Mouse (Mus musculus) heart, embryonic 15.5 days (tissue): Measurements from ENCODE around the gene Pck1. TPM values are rescaled to one million over a fixed set of nuclear protein-coding genes. Genes with fewer than 3 reads are reported as not detected.
"Not testable (repeated sequence)": the region's sequence is repeated elsewhere in the genome, so short reads cannot be mapped to it uniquely, and the experiment has no call there.

Source experiments
- ATAC-seq: fragments of 200-750 bp; cut with Nextera tagmentation; replicated peaks from 2 replicates; pipeline ENCODE4 v1.8.0; 2017; ENCODE audit warnings: low read depth, moderate TSS enrichment; ENCODE audit not compliant: insufficient number of reproducible peaks, insufficient read depth, low FRiP score
- H3K27ac ChIP-seq: fragments of 300-500 bp; sonication (generic); 2 replicates; pipeline ENCODE4 v1.5.1; 2015; ENCODE audit warnings: mild to moderate bottlenecking, inconsistent platforms
- H3K27me3 ChIP-seq: fragments of 300-500 bp; sonication (generic); 2 replicates; pipeline ENCODE4 v1.6.1; 2015; ENCODE audit warnings: inconsistent platforms
- H3K36me3 ChIP-seq: fragments of 300-500 bp; sonication (generic); 2 replicates; pipeline ENCODE4 v1.6.1; 2015; ENCODE audit warnings: mild to moderate bottlenecking, inconsistent platforms
- H3K4me1 ChIP-seq: fragments of 300-500 bp; sonication (generic); replicated peaks from 2 replicates; pipeline ENCODE4 v1.6.1; 2015; ENCODE audit warnings: inconsistent platforms
- H3K4me2 ChIP-seq: fragments of 300-500 bp; sonication (generic); 2 replicates; pipeline ENCODE4 v1.6.1; 2015; ENCODE audit warnings: inconsistent platforms, mild to moderate bottlenecking, moderate library complexity
- H3K4me3 ChIP-seq: fragments of 300-500 bp; sonication (generic); 2 replicates; pipeline ENCODE4 v1.5.1; 2015; ENCODE audit warnings: mild to moderate bottlenecking, inconsistent platforms
- H3K9ac ChIP-seq: fragments of 300-500 bp; sonication (generic); 2 replicates; pipeline ENCODE4 v1.6.1; 2015; ENCODE audit warnings: mild to moderate bottlenecking, inconsistent platforms
- H3K9me3 ChIP-seq: fragments of 300-500 bp; sonication (generic); replicated peaks from 2 replicates; pipeline ENCODE4 v1.6.1; 2016; ENCODE audit warnings: inconsistent platforms
- WGBS: fragments of 180-500 bp; shearing (Covaris S2); methylation state at CpG from one replicate; pipeline ENCODE4 v1.1.7; 2015; ENCODE audit warnings: mixed read lengths; 5-methylcytosine and 5-hydroxymethylcytosine counted together
- polyA plus RNA-seq: library from polyadenylated mRNA; unstranded; fragments of >200 nt; fragmentation: Nextera tagmentation; extraction: Ambion mirVana; gene quantifications from 2 replicates; pipeline ENCODE4 v1.2.1, GENCODE M21; 2015

Pck1 gene
- 0.10 and 0.16 TPM in 2 replicates for polyA plus RNA-seq

DNA sequence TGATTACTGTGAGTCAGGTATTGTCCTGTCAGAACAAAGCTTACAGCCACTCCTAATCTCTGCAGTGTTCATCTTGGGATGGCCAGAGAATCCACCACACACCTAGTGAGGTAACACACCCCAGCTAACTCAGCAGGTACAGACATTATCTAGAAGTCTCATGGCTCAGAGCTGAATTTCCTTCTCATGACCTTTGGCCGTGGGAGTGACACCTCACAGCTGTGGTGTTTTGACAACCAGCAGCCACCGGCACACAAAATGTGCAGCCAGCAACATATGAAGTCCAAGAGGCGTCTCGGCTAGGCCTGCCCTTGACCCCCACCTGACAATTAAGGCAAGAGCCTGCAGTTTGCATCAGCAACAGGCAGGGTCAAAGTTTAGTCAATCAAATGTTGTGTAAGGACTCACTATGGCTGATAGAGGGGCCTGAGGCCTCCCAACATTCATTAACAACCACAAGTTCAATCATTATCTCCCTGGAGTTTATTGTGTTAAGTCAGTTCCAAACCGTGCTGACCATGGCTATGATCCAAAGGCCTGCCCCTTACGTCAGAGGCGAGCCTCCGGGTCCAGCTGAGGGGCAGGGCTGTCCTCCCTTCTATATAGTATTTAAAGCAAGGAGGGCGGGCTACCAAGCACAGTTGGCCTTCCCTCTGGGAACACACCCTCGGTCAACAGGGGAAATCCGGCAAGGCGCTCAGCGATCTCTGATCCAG lies at the start of gene Pck1:
Pck1 (plus strand) TSS at position 613 of the 716 bp plus-strand sequence.
- no peaks in the 10 kb centered on the region for H3K27me3 ChIP-seq
- no peak within 1 kb of the TSS for H3K27ac ChIP-seq
- H3K9ac ChIP-seq, result no peak within 1 kb of the TSS
- H3K4me3 ChIP-seq, result no peak within 1 kb of the TSS
- WGBS, result 61% methylated on average over 13 of the region's 13 CpGs
- no peaks in the 10 kb centered on the region for H3K9me3 ChIP-seq
- peaks cover 18% of the 10 kb centered on the region for H3K4me1 ChIP-seq
- no peak for ATAC-seq
- no peaks in the 10 kb centered on the region for H3K36me3 ChIP-seq
- H3K4me2 ChIP-seq, result no peak within 1 kb of the TSS

DNA sequence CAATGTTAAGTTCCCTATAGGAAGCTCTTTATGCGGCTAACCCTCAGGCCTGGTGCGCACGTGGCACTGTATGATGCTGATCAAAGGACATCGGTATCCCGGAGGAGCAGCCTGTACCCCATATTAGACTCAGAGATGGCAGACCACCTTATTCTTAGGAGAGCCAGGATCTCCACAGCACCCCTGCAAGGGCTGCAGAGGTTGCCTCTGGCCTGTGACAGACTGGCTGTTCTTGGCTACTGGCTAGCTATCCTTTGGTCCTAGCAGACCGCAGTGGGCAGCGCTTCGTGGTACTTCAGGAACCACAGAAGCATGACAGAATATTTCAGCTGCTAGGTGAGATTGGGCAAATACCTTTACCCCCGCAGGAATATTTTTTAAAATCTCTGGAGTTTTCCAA lies 46.4 kb upstream of the Pck1 start:
- H3K4me2 ChIP-seq, result no peak overlapping the region
- peaks cover 6% of the 10 kb centered on the region for H3K4me1 ChIP-seq
- no peak overlapping the region for H3K4me3 ChIP-seq
- no peaks in the 10 kb centered on the region for H3K36me3 ChIP-seq
- no peak overlapping the region for H3K27ac ChIP-seq
- no peak overlapping the region for H3K9ac ChIP-seq
- no peaks in the 10 kb centered on the region for H3K27me3 ChIP-seq
- H3K9me3 ChIP-seq, result no peaks in the 10 kb centered on the region
- ATAC-seq, result no peak
- 81% methylated on average over 9 of the region's 9 CpGs for WGBS

DNA sequence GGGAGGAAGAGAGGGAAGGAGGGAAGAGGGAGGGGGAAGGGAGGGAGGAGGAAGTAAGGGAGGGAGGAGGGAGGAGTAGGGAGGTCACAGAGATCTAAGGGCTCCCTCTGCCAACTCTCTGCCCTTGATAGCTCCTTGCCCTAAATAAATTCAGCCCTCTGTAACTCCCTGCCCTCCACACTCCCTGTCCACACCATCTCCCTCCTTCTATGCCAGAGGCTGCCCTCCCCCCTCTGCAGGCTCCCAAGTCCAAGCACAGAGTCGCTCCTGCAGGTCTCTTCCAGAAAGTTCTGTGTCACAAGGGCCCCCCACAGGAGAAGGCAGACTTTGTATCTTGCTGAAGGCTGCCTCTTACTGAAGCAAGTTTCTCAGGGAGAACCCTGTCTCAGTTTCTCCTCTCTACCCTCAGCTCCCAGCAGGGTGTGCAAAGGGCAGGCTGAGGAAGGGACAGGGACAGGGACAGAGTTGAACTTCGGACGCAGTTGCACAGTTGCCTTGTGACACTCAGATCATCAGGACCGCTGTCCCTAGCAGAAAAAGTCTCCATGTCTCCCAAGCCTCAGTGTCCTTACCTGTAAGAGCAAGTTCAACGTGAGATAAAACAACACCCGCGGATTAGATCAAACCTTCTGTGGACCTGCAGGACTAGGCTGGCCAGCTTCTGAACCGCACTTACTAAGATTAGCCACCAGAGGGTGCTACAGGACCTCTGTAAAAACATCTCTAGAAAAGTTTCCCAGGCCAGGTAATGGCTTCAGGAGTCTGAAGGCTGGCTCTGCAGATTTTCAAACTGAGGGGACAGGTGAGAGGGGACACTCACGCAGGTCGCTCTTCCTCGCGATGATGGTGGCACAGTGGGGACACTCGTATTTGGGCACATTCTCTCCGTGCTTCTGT lies 45.7 kb upstream of the Pck1 start:
- Histone ChIP-seq H3K4me3 (no peak overlapping the region), H3K27me3 (no peaks in the 10 kb centered on the region), H3K27ac (no peak overlapping the region), H3K9me3 (no peaks in the 10 kb centered on the region), H3K36me3 (no peaks in the 10 kb centered on the region), H3K9ac (no peak overlapping the region; the same call in 1 of the 2 replicates), H3K4me2 (peak overlapping the region; percentile 39; the same call in 1 of the 2 replicates), H3K4me1 (peaks cover 6% of the 10 kb centered on the region)
- ATAC-seq, result peak; percentile 37; the same call in 1 of the 2 replicates
- WGBS, result 12% methylated on average over 14 of the region's 14 CpGs

DNA sequence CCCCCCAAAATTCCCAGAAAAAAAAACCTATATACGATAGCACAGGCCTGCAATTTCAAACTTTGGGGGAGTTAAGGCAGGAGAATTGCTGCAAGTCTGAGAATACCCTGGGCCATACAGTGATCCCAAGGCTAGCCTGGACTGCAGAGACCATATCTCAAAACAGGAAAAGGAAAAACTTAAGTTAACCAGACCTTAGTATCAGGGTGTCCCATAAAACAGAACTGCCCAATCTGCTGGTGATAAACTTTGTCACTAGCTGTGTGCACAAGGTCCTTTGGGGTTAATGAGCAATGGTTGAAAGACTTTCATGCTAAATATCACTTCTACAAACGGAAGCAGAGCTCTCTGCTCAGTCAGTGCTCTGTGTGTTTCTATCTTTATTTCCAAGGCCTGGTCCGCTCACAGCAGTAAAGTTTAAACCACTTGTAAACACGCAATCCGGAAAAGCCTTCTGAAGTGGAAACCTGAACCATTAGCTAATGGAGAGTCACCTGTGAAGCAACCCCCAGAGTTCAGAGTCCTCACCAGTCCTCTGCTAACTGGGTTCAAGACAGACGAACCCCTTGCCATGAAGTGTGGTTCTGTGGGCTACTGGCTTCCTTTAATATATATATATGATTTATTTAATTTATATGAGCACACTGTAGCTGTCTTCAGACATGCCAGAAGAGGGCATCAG lies 44.2 kb upstream of the Pck1 start:
- H3K36me3 ChIP-seq, result no peaks in the 10 kb centered on the region
- H3K4me2 ChIP-seq, result no peak overlapping the region
- H3K27me3 ChIP-seq, result no peaks in the 10 kb centered on the region
- H3K27ac ChIP-seq, result no peak overlapping the region
- H3K4me3 ChIP-seq, result no peak overlapping the region
- ATAC-seq, result no peak
- H3K9me3 ChIP-seq, result no peaks in the 10 kb centered on the region
- peaks cover 6% of the 10 kb centered on the region for H3K4me1 ChIP-seq
- 72% methylated on average over 6 of the region's 6 CpGs for WGBS
- no peak overlapping the region for H3K9ac ChIP-seq

DNA sequence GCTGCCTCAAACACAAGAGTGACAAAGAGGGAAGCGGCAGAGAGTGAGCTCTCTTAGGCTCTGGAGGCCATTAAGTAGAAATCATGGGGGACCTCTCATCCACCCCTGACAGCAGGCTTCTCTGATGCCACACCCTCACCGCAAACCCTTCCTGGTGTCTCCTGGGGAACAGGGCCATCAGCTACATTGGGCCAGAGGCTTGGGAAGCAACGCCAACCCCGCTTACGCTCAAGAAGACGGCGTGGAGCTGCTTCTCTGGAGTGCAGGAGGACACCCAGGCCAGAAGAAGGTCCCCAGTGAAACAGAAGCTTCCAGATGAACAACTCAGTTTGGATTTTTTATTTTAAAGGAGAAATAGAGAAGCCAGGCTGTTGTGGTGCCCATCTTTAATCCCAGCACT lies 43.3 kb upstream of the Pck1 start:
- Histone ChIP-seq H3K4me3 (no peak overlapping the region), H3K27ac (no peak overlapping the region), H3K27me3 (no peaks in the 10 kb centered on the region), H3K9ac (no peak overlapping the region), H3K4me2 (no peak overlapping the region), H3K36me3 (no peaks in the 10 kb centered on the region), H3K9me3 (no peaks in the 10 kb centered on the region), H3K4me1 (peaks cover 6% of the 10 kb centered on the region)
- 87% methylated on average over 7 of the region's 7 CpGs for WGBS
- ATAC-seq, result no peak

DNA sequence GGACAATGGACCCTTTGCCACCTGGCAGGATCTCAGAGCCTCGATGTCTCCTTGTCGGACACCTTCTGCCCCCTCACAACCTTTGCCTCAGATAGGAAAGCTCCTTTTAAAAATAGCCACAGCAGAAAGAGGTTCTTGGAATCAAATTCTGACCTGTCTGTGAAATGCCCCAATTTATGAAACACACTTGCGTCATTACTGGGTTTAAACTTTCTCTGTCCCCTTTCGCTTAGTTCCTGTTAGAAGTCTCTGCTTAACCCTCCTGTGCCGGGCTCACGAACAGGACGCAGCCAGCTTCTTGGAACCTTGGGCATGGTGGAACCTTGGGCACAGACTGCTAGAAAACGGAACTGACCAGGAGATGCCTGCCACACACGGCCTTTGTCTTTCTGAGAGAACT lies 42.3 kb upstream of the Pck1 start:
- H3K9me3 ChIP-seq, result no peaks in the 10 kb centered on the region
- H3K9ac ChIP-seq, result no peak overlapping the region
- WGBS, result 85% methylated on average over 9 of the region's 9 CpGs
- no peaks in the 10 kb centered on the region for H3K27me3 ChIP-seq
- ATAC-seq, result no peak
- H3K36me3 ChIP-seq, result no peaks in the 10 kb centered on the region
- H3K4me1 ChIP-seq, result peaks cover 6% of the 10 kb centered on the region
- no peak overlapping the region for H3K27ac ChIP-seq
- no peak overlapping the region for H3K4me2 ChIP-seq
- no peak overlapping the region for H3K4me3 ChIP-seq

DNA sequence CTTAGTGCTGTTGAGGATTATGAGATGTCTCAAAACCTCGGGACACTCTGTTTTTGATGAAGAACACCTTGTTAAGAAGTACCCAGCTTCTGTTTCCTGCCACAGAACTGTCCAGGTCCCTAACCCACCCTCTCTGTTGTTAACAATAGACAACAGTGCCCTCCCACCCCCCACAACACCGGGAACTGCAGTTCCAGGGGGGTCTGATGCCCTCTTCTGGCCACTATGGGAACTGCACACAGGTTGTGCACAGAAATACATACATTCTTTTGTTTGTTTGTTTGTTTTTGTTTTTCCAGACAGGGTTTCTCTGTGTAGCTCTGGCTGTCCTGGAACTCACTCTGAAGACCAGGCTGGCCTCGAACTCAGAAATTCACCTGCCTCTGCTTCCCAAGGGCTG lies 39.1 kb upstream of the Pck1 start:
- H3K4me1 ChIP-seq, H3K9me3 ChIP-seq, H3K27me3 ChIP-seq, ATAC-seq, H3K4me3 ChIP-seq, H3K4me2 ChIP-seq, H3K36me3 ChIP-seq, H3K27ac ChIP-seq, H3K9ac ChIP-seq: not testable (repeated sequence)
- 61% methylated on average over 3 of the region's 3 CpGs for WGBS

DNA sequence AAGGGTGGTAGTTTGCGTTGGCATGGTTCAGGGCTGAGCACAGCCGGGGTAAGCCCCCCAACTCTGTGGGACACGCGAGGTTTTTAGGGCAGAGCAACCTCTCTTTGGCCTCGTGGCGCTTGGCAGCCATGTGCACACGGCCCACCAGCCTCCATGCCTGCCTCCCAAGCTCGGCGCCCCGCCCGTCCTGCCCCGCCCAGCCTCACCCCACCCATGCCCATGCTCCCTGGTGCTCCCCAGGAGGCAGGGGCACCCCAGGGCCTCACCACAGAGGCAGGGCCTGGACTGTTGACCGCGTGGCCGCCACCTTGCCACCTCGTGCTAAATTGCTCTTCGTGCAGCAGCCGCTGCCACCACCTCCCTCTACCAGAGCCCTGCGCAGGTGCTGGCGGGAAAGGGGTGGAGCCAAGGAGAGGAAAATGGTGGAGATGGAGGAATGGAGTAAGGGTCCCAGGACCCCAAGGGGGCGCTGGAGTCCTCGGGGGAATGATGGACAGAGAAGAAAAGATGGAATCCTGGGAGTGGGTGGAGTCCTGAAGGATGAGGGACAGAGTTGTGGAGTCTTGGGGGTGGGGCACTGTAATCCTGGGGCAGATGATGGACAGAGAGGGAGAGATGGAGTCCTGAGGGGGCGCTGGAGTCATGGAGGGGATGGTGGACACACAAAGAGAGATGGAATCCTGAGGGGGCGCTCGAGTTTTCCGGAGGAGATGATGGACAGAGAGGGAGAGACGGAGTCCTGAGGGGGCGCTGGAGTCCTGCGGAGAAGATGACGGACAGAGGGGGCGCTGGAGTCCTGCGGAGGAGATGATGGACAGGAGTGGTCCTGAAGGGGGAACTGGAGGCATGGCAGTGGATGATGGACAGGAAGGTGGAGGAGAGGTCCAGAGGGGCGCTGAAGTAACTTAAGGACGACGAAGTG lies 33.6 kb upstream of the Pck1 start, which contains the start of gene Ctcfl:
Ctcfl (minus strand) TSS at position 503 of the 922 bp plus-strand sequence.
- Histone ChIP-seq H3K9ac (no peak within 1 kb of the TSS), H3K4me3 (no peak within 1 kb of the TSS), H3K27me3 (no peaks in the 10 kb centered on the region), H3K36me3 (no peaks in the 10 kb centered on the region), H3K4me2 (no peak within 1 kb of the TSS), H3K4me1 (no peaks in the 10 kb centered on the region), H3K9me3 (no peaks in the 10 kb centered on the region), H3K27ac (no peak within 1 kb of the TSS)
- no peak for ATAC-seq
- WGBS, result 84% methylated on average over 35 of the region's 35 CpGs

DNA sequence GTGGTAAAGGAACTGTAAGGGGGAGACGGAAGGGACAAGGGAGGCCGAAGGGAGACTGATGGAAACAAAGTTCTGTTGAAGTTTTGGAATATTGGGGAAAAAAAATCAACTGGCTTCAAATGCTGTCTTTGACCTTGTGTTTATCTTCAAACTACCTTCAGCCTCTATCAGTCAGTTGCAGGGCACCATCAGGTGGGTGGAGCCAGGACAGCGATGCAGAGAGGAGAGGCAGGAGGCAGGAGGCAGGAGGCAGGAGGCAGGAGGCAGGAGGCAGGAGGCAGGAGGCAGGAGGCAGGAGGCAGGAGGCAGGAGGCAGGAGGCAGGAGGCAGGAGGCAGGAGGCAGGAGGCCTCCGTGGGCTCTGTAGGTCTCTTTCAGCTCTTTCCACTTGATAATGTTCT lies 32.7 kb upstream of the Pck1 start:
- H3K4me3 ChIP-seq, H3K4me2 ChIP-seq, ATAC-seq, H3K27ac ChIP-seq, H3K9me3 ChIP-seq, H3K9ac ChIP-seq, H3K27me3 ChIP-seq, H3K4me1 ChIP-seq, H3K36me3 ChIP-seq: not testable (repeated sequence)
- 68% methylated on average over 4 of the region's 4 CpGs for WGBS

DNA sequence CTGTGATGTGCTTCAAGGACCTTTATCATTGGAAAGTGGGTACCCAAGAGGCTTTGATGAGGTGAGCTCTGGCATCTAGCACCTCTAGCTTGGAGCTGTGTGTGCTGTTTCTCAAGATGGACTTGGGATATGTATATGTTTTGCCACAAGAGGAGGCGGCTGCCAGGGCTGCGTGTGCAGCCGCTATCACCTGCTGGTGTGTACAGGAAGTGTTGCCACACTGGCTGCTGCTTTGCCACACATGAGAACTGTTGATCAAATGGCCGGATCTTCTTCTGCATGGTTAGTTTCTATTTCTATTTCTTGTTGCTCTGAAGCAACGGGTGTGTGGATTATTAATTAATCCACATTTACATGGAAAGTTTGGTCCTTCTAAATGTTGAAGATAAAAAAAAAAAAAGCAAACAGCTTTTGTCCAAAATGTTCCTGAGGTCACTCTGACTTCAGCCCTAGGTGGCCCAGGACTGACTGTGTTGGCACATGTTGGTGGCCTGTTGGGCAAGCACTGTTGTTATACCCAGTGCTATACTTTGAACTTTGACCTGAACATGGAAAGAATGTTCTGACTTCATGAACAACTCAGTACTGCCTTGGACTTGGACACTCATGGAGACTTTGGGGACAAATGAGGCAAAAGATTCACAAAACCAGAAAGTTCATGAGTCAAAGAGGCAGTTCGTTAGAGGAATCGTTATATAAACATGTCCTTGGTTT lies 28.7 kb upstream of the Pck1 start:
- Histone ChIP-seq H3K4me3 (no peak overlapping the region), H3K9me3 (no peaks in the 10 kb centered on the region), H3K27me3 (no peaks in the 10 kb centered on the region), H3K36me3 (no peaks in the 10 kb centered on the region), H3K4me1 (no peaks in the 10 kb centered on the region), H3K27ac (no peak overlapping the region), H3K9ac (no peak overlapping the region), H3K4me2 (no peak overlapping the region)
- WGBS, result 80% methylated on average over 7 of the region's 7 CpGs
- no peak for ATAC-seq
